In the genomic region with DNA sequence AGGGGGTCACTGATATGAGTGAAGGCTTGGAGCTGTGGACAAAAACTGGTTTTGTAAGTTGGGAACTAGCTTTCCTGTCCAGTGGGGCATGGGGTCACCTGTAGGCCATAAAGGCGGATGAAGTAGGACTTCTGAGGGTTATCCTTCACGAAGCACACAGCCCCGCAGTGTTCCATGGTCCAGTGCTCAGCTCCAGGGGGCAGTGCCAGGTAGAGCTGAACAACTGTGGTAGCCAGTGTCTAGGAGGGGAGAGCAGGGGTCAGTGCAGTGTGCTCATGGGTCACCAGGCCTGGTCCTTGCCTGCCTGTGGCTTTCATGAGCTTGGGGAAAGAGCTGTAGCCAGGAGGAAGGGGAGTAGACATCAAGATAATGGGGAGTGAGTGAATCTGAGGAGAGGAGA, we compare ENCODE assay signal across 15 mouse cellular contexts. TPM values are rescaled to one million over a fixed set of nuclear protein-coding genes. Genes with fewer than 3 reads are reported as not detected.
DNase-seq lines count a peak whose midpoint lies in the region; ATAC-seq and TF ChIP-seq lines count a peak whose summit lies in the region.
"Had no signal": no experiment of that assay in that cellular context is flagged by ENCODE, and none has a peak within 500 bp of the region (broad histone marks: within the 10 kb centered on the region; RNA-seq: fewer than 3 reads in every experiment).

No protein-coding gene starts in this region.

- no peak overlapping the region for H3K4me2 ChIP-seq in kidney, postnatal 0 days (ENCODE audit: low read length)
- peak overlapping the region; percentile 68 for H3K4me2 ChIP-seq in CH12.LX (ENCODE audit: insufficient read depth, low read depth, poor library complexity, severe bottlenecking)
- H3K4me2 ChIP-seq in liver, embryonic 14.5 days (ENCODE audit: low read depth), result peak overlapping the region; percentile 57
- H3K4me2 ChIP-seq: forebrain, embryonic 13.5 days; hindbrain, embryonic 14.5 days had no signal

- no peak for DNase-seq in kidney, postnatal 0 days (ENCODE audit: low spot score)
- DNase-seq in kidney, adult 8-10 months, result no peak
- DNase-seq in CH12.LX (ENCODE audit: extremely low read depth), result no peak
- DNase-seq in liver, embryonic 14.5 days (ENCODE audit: low read depth in 3 of 3, low spot score in 3 of 3), result no peak
- DNase-seq in forebrain, embryonic 10.5 days (ENCODE audit: extremely low spot score, low spot score), result no peak
- DNase-seq in left cerebral cortex, postnatal 4 days, result no peak
- DNase-seq in layer of hippocampus, postnatal 10 days (ENCODE audit: low spot score in 2 of 2), result no peak
- DNase-seq: adrenal gland, postnatal 25 days; right cerebral cortex, adult 18-20 months had no signal

- H3K79me2 ChIP-seq in CH12.LX (replicated peaks; ENCODE audit: control insufficient read depth, extremely low read depth, insufficient read depth, poor library complexity, severe bottlenecking), result peaks cover 12% of the 10 kb centered on the region

- no peak overlapping the region for H3K4me3 ChIP-seq in kidney, postnatal 0 days (replicated peaks; ENCODE audit: low read depth, low read length)
- H3K4me3 ChIP-seq in CH12.LX (replicated peaks in 1 of 3; ENCODE audit: low read depth in 2 of 3, low read length in 2 of 3, poor library complexity in 1 of 3), result peak overlapping the region; percentile 59 to 62 (median 61)
- peak overlapping the region; percentile 98 for H3K4me3 ChIP-seq in bone marrow, adult 2 months (replicated peaks; ENCODE audit: control insufficient read depth, low read depth, low read length)
- H3K4me3 ChIP-seq in liver, embryonic 14.5 days (ENCODE audit: insufficient read depth in 1 of 2, low read depth in 2 of 2, low read length in 2 of 2), result peak overlapping the region; percentile 34 to 53
- no peak overlapping the region for H3K4me3 ChIP-seq in forebrain, embryonic 10.5 days
- H3K4me3 ChIP-seq: forebrain, embryonic 13.5 days; limb, embryonic 10.5 days; midbrain, embryonic 10.5 days had no signal

- H3K9ac ChIP-seq in kidney, postnatal 0 days (ENCODE audit: low read depth, low read length), result no peak overlapping the region
- peak overlapping the region; percentile 59 for H3K9ac ChIP-seq in CH12.LX (ENCODE audit: insufficient read depth, low read depth)
- H3K9ac ChIP-seq in liver, embryonic 14.5 days (replicated peaks), result no peak overlapping the region; the same call in 1 of the 2 replicates
- H3K9ac ChIP-seq: forebrain, embryonic 13.5 days; hindbrain, embryonic 14.5 days had no signal

- H3K27me3 ChIP-seq in kidney, postnatal 0 days (ENCODE audit: insufficient read depth, low read length), result no peaks in the 10 kb centered on the region
- no peaks in the 10 kb centered on the region for H3K27me3 ChIP-seq in CH12.LX (replicated peaks)
- H3K27me3 ChIP-seq in liver, embryonic 14.5 days (ENCODE audit: control insufficient read depth, insufficient read depth, low read length), result no peaks in the 10 kb centered on the region
- no peaks in the 10 kb centered on the region for H3K27me3 ChIP-seq in forebrain, embryonic 10.5 days (ENCODE audit: poor library complexity, severe bottlenecking)
- H3K27me3 ChIP-seq: forebrain, embryonic 13.5 days had no signal

- dilution Hi-C loops in CH12.LX (cut with MboI; ENCODE audit: extremely low pct_ligation_motif_present, extremely low pct_unique_long_range_greater_than_20kb, low sequenced_read_pairs), result no loop called here

- no peak for TF ChIP-seq EP300 in CH12.LX (IDR thresholded peaks at IDR 0.05; ENCODE audit: low read length)
- TF ChIP-seq EP300 in liver, embryonic 14.5 days (IDR thresholded peaks at IDR 0.05; ENCODE audit: low read depth), result no peak

- WGBS in kidney, postnatal 0 days, result 62% methylated on average over 3 of the region's 3 CpGs
- 10% methylated on average over 3 of the region's 3 CpGs for WGBS in bone marrow, adult 2 months
- WGBS in liver, embryonic 14.5 days (ENCODE audit: insufficient replicate concordance), result 52% methylated on average over 3 of the region's 3 CpGs
- WGBS in forebrain, embryonic 10.5 days, result 87% methylated on average over 3 of the region's 3 CpGs

- intact Hi-C loops in left cerebral cortex, postnatal 4 days (cut with DNase I), result no loop called here

- no peak for TF ChIP-seq POLR2A in CH12.LX (IDR thresholded peaks at IDR 0.05; ENCODE audit: low read depth, low read length)
- no peak for TF ChIP-seq POLR2A in bone marrow, adult 2 months (IDR thresholded peaks at IDR 0.05; ENCODE audit: borderline replicate concordance, control insufficient read depth, low read depth, low read length)

- H3K36me3 ChIP-seq in kidney, postnatal 0 days (ENCODE audit: insufficient read depth, low read length), result no peaks in the 10 kb centered on the region
- H3K36me3 ChIP-seq in CH12.LX (replicated peaks in 1 of 2; ENCODE audit: control insufficient read depth in 1 of 2, insufficient read depth in 1 of 2, low read length in 1 of 2), result peaks cover 22 to 41% of the 10 kb centered on the region in 2 experiments
- no peaks in the 10 kb centered on the region for H3K36me3 ChIP-seq in liver, embryonic 14.5 days (replicated peaks; ENCODE audit: control insufficient read depth, insufficient read depth, low read depth)
- no peaks in the 10 kb centered on the region for H3K36me3 ChIP-seq in forebrain, embryonic 10.5 days (replicated peaks)
- H3K36me3 ChIP-seq: limb, embryonic 10.5 days; midbrain, embryonic 10.5 days had no signal

- H3K9me3 ChIP-seq in kidney, postnatal 0 days (replicated peaks; ENCODE audit: low read length), result no peaks in the 10 kb centered on the region
- no peaks in the 10 kb centered on the region for H3K9me3 ChIP-seq in CH12.LX (replicated peaks; ENCODE audit: low read length)
- H3K9me3 ChIP-seq in liver, embryonic 14.5 days (ENCODE audit: control insufficient read depth, low read length), result no peaks in the 10 kb centered on the region
- no peaks in the 10 kb centered on the region; the same call in 1 of the 2 replicates for H3K9me3 ChIP-seq in forebrain, embryonic 10.5 days
- H3K9me3 ChIP-seq: forebrain, embryonic 13.5 days; limb, embryonic 10.5 days had no signal

- H3K4me1 ChIP-seq in kidney, postnatal 0 days (replicated peaks; ENCODE audit: insufficient read depth, low read length), result no peaks in the 10 kb centered on the region
- H3K4me1 ChIP-seq in CH12.LX (ENCODE audit: control insufficient read depth in 1 of 2, insufficient read depth in 2 of 2), result peaks cover 2 to 9% of the 10 kb centered on the region in 2 experiments; a peak in 1 of 4 replicates
- peaks cover 2% of the 10 kb centered on the region; the same call in 1 of the 2 replicates for H3K4me1 ChIP-seq in bone marrow, adult 2 months (ENCODE audit: control insufficient read depth, insufficient read depth, low read length)
- H3K4me1 ChIP-seq in liver, embryonic 14.5 days (replicated peaks; ENCODE audit: control insufficient read depth in 2 of 2, insufficient read depth in 2 of 2, low read length in 1 of 2), result peaks cover 0 to 5% of the 10 kb centered on the region in 2 experiments; a peak in 2 of 4 replicates
- no peaks in the 10 kb centered on the region for H3K4me1 ChIP-seq in forebrain, embryonic 10.5 days
- H3K4me1 ChIP-seq: forebrain, embryonic 13.5 days; limb, embryonic 10.5 days; midbrain, embryonic 10.5 days had no signal

- TF ChIP-seq RAD21 in CH12.LX (IDR thresholded peaks at IDR 0.05; ENCODE audit: low read depth, low read length), result no peak

- peak; percentile 85; the same call in 1 of the 2 replicates for ATAC-seq in kidney, postnatal 0 days (replicated peaks; ENCODE audit: low FRiP score, low read depth)
- no peak for ATAC-seq in liver, embryonic 14.5 days (ENCODE audit: insufficient read depth)
- ATAC-seq: forebrain, embryonic 13.5 days; intestine, embryonic 16.5 days had no signal

- in situ Hi-C loops in CH12.LX (cut with MboI; ENCODE audit: low pct_ligation_motif_present, low pct_unique_long_range_greater_than_20kb, low sequenced_read_pairs), result no loop called here

- TF ChIP-seq CTCF in kidney, postnatal 0 days (IDR thresholded peaks at IDR 0.05; ENCODE audit: low read depth), result no peak
- no peak for TF ChIP-seq CTCF in CH12.LX (conservative IDR thresholded peaks at IDR 0.05 in 1 of 2, IDR thresholded peaks at IDR 0.05 in 1 of 2; ENCODE audit: low read depth in 2 of 2, low read length in 2 of 2)
- TF ChIP-seq CTCF in bone marrow, adult 2 months (IDR thresholded peaks at IDR 0.05; ENCODE audit: control insufficient read depth, insufficient read depth, low read length), result no peak
- TF ChIP-seq CTCF in liver, embryonic 14.5 days (IDR thresholded peaks at IDR 0.05; ENCODE audit: low read depth), result no peak

- H3K27ac ChIP-seq in kidney, postnatal 0 days, result no peak overlapping the region
- peak overlapping the region; percentile 12 for H3K27ac ChIP-seq in CH12.LX (ENCODE audit: insufficient read depth, low read depth)
- peak overlapping the region; percentile 97; the same call in 1 of the 2 replicates for H3K27ac ChIP-seq in bone marrow, adult 2 months (ENCODE audit: control insufficient read depth, insufficient read depth, low read depth, low read length, poor library complexity)
- H3K27ac ChIP-seq in liver, embryonic 14.5 days, result no peak overlapping the region
- no peak overlapping the region for H3K27ac ChIP-seq in forebrain, embryonic 10.5 days
- H3K27ac ChIP-seq: forebrain, embryonic 13.5 days; hindbrain, embryonic 14.5 days; limb, embryonic 10.5 days; midbrain, embryonic 10.5 days had no signal

RNA-seq across cellular contexts. Expression of gene Was, which starts 0.6 kb away (rescaled TPM):
- polyA plus RNA-seq in kidney, postnatal 0 days (2015; fragmentation: Nextera tagmentation; extraction: Ambion mirVana), result 0.16 and 0.28 TPM in 2 replicates
- total RNA-seq in CH12.LX (2012; rRNA removed) (47.0 and 58.1 TPM in 2 replicates), CH12.LX (2014; rRNA removed) (53.9 and 63.5 TPM in 2 replicates)
- polyA plus RNA-seq in CH12.LX (2012; ENCODE audit: insufficient read length, low read depth), result 75.6 and 83.7 TPM in 2 replicates
- polyA plus RNA-seq in bone marrow, adult 2 months (2011; ENCODE audit: insufficient read depth, insufficient read length, low replicate concordance, missing spikeins), result 10.1 and 32.0 TPM in 2 replicates
- polyA plus RNA-seq in liver, embryonic 14.5 days (2012; rRNA removed), result 8.2 and 10.0 TPM in 2 replicates
- 2.7 and 3.5 TPM in 2 replicates for polyA plus RNA-seq in liver, embryonic 14.5 days (2014; fragmentation: Nextera tagmentation; extraction: Ambion mirVana)
- 0.14 and 0.17 TPM in 2 replicates for polyA plus RNA-seq in forebrain, embryonic 10.5 days (2016; fragmentation: Nextera tagmentation; extraction: Ambion mirVana)
- total RNA-seq in left cerebral cortex, postnatal 4 days (2021), result under 1 TPM; 0.42 to 0.94 TPM
- 1 to 10 TPM; 1.2 to 1.7 TPM for total RNA-seq in layer of hippocampus, postnatal 10 days (2021)
- polyA plus RNA-seq: forebrain, embryonic 13.5 days had no signal

RNA-seq across cellular contexts. Expression of gene Suv39h1, which starts 15.2 kb away (rescaled TPM):
- 32.5 and 34.1 TPM in 2 replicates for polyA plus RNA-seq in kidney, postnatal 0 days (2015; fragmentation: Nextera tagmentation; extraction: Ambion mirVana)
- total RNA-seq in CH12.LX (2012; rRNA removed) (40.6 and 46.4 TPM in 2 replicates), CH12.LX (2014; rRNA removed) (71.5 and 73.7 TPM in 2 replicates)
- 48.4 and 51.4 TPM in 2 replicates for polyA plus RNA-seq in CH12.LX (2012; ENCODE audit: insufficient read length, low read depth)
- polyA plus RNA-seq in bone marrow, adult 2 months (2011; ENCODE audit: insufficient read depth, insufficient read length, low replicate concordance, missing spikeins), result 27.4 and 30.7 TPM in 2 replicates
- 24.6 and 31.3 TPM in 2 replicates for polyA plus RNA-seq in liver, embryonic 14.5 days (2012; rRNA removed)
- 28.4 and 34.8 TPM in 2 replicates for polyA plus RNA-seq in liver, embryonic 14.5 days (2014; fragmentation: Nextera tagmentation; extraction: Ambion mirVana)
- polyA plus RNA-seq in forebrain, embryonic 10.5 days (2016; fragmentation: Nextera tagmentation; extraction: Ambion mirVana), result 106 and 109 TPM in 2 replicates
- 10 to 100 TPM; 35.0 to 36.7 TPM for total RNA-seq in left cerebral cortex, postnatal 4 days (2021)
- total RNA-seq in layer of hippocampus, postnatal 10 days (2021), result 10 to 100 TPM; 30.4 to 30.7 TPM

RNA-seq across cellular contexts. Expression of gene Wdr13, which starts 42.9 kb away (rescaled TPM):
- polyA plus RNA-seq in kidney, postnatal 0 days (2015; fragmentation: Nextera tagmentation; extraction: Ambion mirVana), result 17.9 and 19.5 TPM in 2 replicates
- total RNA-seq in CH12.LX (2012; rRNA removed), result 9.3 and 11.9 TPM in 2 replicates
- total RNA-seq in CH12.LX (2014; rRNA removed), result 7.6 and 9.4 TPM in 2 replicates
- 12.7 and 13.0 TPM in 2 replicates for polyA plus RNA-seq in CH12.LX (2012; ENCODE audit: insufficient read length, low read depth)
- polyA plus RNA-seq in bone marrow, adult 2 months (2011; ENCODE audit: insufficient read depth, insufficient read length, low replicate concordance, missing spikeins), result 23.3 and 35.6 TPM in 2 replicates
- polyA plus RNA-seq in liver, embryonic 14.5 days (2012; rRNA removed), result 14.3 and 14.5 TPM in 2 replicates
- 3.7 and 4.4 TPM in 2 replicates for polyA plus RNA-seq in liver, embryonic 14.5 days (2014; fragmentation: Nextera tagmentation; extraction: Ambion mirVana)
- 23.7 and 24.4 TPM in 2 replicates for polyA plus RNA-seq in forebrain, embryonic 10.5 days (2016; fragmentation: Nextera tagmentation; extraction: Ambion mirVana)
- 100 to 1,000 TPM; 214 to 224 TPM for total RNA-seq in left cerebral cortex, postnatal 4 days (2021)
- total RNA-seq in layer of hippocampus, postnatal 10 days (2021), result 100 to 1,000 TPM; 219 to 231 TPM

RNA-seq across cellular contexts. Expression of gene Rbm3, which starts 55.9 kb away (rescaled TPM):
- 766 and 794 TPM in 2 replicates for polyA plus RNA-seq in kidney, postnatal 0 days (2015; fragmentation: Nextera tagmentation; extraction: Ambion mirVana)
- 681 and 877 TPM in 2 replicates for total RNA-seq in CH12.LX (2012; rRNA removed)
- 2,152 and 2,409 TPM in 2 replicates for total RNA-seq in CH12.LX (2014; rRNA removed)
- 639 and 778 TPM in 2 replicates for polyA plus RNA-seq in CH12.LX (2012; ENCODE audit: insufficient read length, low read depth)
- polyA plus RNA-seq in bone marrow, adult 2 months (2011; ENCODE audit: insufficient read depth, insufficient read length, low replicate concordance, missing spikeins), result 301 and 341 TPM in 2 replicates
- 135 and 224 TPM in 2 replicates for polyA plus RNA-seq in liver, embryonic 14.5 days (2012; rRNA removed)
- polyA plus RNA-seq in liver, embryonic 14.5 days (2014; fragmentation: Nextera tagmentation; extraction: Ambion mirVana), result 317 and 352 TPM in 2 replicates
- polyA plus RNA-seq in forebrain, embryonic 10.5 days (2016; fragmentation: Nextera tagmentation; extraction: Ambion mirVana), result 465 and 505 TPM in 2 replicates
- 100 to 1,000 TPM; 346 to 406 TPM for total RNA-seq in left cerebral cortex, postnatal 4 days (2021)
- 100 to 1,000 TPM; 248 to 315 TPM for total RNA-seq in layer of hippocampus, postnatal 10 days (2021)

Comparison
In these comparisons a context has a peak if more than half of its experiments do, and no peak if none do; other contexts are left out.
1. H3K27ac ChIP-seq: peak in CH12.LX (single experiment) and bone marrow, adult 2 months (single experiment); none in kidney, postnatal 0 days (single experiment), liver, embryonic 14.5 days (single experiment) and forebrain, embryonic 10.5 days (single experiment).
2. H3K4me3 ChIP-seq: peak in CH12.LX (3 of 3), bone marrow, adult 2 months (single experiment) and liver, embryonic 14.5 days (2 of 2); none in kidney, postnatal 0 days (single experiment) and forebrain, embryonic 10.5 days (single experiment).